Mouse (Mus musculus) C2C12 (cell line): Measurements from ENCODE around the gene Agap1.

Source experiments
- CEBPB ChIP-seq: IDR thresholded peaks from one replicate; pipeline ENCODE4 v1.6.1; 2011; ENCODE audit warnings: low read depth, mild to moderate bottlenecking, control low read depth, moderate library complexity
- CTCF ChIP-seq: IDR thresholded peaks from one replicate; pipeline ENCODE4 v1.5.1; 2011; ENCODE audit not compliant: control insufficient read depth, insufficient read depth, insufficient read length
- MAX ChIP-seq: IDR thresholded peaks from one replicate; pipeline ENCODE4 v1.6.1; 2011; ENCODE audit warnings: mild to moderate bottlenecking, control low read depth
- MYOD1 ChIP-seq: IDR thresholded peaks from one replicate; pipeline ENCODE4 v1.6.1; 2011; ENCODE audit warnings: low read depth; ENCODE audit not compliant: control insufficient read depth, insufficient read length
- MYOG ChIP-seq: IDR thresholded peaks from one replicate; pipeline ENCODE4 v1.6.1; 2011; ENCODE audit not compliant: control insufficient read depth, insufficient read length; ENCODE audit errors: extremely low read depth
- USF1 ChIP-seq: IDR thresholded peaks from one replicate; pipeline ENCODE4 v1.6.1; 2011; ENCODE audit warnings: low read depth, mild to moderate bottlenecking, control low read depth, moderate library complexity

- TF ChIP-seq CTCF (no peak), MYOG (no peak), MYOD1 (no peak), MAX (no peak), USF1 (no peak), CEBPB (no peak)
Observed at GRCm38 (mm10) chr1:89493177-89493576, 38.6 kb downstream of the Agap1 start.
